Mouse (Mus musculus) gastrocnemius, postnatal 36 days (tissue): ENCODE data around the gene Mlip. TPM values are rescaled to one million over a fixed set of nuclear protein-coding genes. Genes with fewer than 3 reads are reported as not detected.

Experiments used
- total RNA-seq, 2 experiments: library from RNA; stranded (reverse); gene quantifications; 2 replicates each; pipeline ENCODE4 v1.2.3; 2021

Gene Mlip
- total RNA-seq, 2 experiments from 2014 or later, result 75.2 to 97.9 TPM

Other genes starting within 250 kb of the Mlip start
- under 1 TPM; 0.39 to 0.94 TPM for gene Lrrc1, start 191.9 kb upstream of the Mlip start, total RNA-seq